Mouse (Mus musculus) testis, adult 2 months (tissue): ENCODE measurements at regions not wholly inside any gene's neighbourhood (a gene's known extent, or its start where the extent isn't known, plus 50 kb on each side); places are given as distances from the start of the nearest gene placed in this dataset.

Experiments
- CTCF ChIP-seq: fragments of 200-500 bp; IDR thresholded peaks from 2 replicates; pipeline ENCODE4 v1.5.1; 2012; ENCODE audit warnings: low read depth, mild to moderate bottlenecking, inconsistent platforms, low read length, moderate library complexity; ENCODE audit not compliant: control insufficient read depth, insufficient read depth, insufficient replicate concordance
- POLR2A ChIP-seq: fragments of 200-500 bp; IDR thresholded peaks from 2 replicates; pipeline ENCODE4 v1.6.1; 2012; ENCODE audit warnings: low read depth, mild to moderate bottlenecking, inconsistent platforms, low read length, moderate library complexity; ENCODE audit not compliant: control insufficient read depth

DNA sequence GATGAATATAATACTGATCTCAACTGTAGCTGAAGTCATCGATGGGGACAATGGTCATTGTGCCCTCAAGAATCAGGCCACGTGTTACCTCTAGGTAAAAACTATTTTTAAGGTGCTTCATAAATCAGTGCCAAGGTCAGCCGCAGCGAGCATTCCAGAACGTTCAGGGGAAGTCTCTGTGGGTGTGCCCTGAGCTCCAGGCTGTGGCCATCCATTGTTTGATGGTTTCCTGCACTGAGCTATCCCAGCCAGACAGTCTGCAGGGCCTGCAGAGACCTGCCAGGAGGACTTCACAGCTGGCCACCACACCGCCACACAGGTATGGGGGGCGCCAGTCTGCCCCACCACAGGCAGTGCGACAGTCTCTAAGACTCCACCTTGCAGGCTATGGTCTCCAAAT is 62.5 kb upstream of the Zfp637 start:
- TF ChIP-seq POLR2A (no peak), CTCF (no peak)
